Mouse (Mus musculus) MEL (cell line): ENCODE measurements around the gene Dnajc7.

Source experiments
- CTCF ChIP-seq, 3 experiments: IDR thresholded peaks in 2 of 3; conservative IDR thresholded peaks in 1 of 3; 2 replicates each; pipeline ENCODE4 v1.5.1; 2011 to 2012; ENCODE audit warnings: low read length in 3 of 3, low read depth in 2 of 3, mild to moderate bottlenecking in 2 of 3, improper control_type of control experiment in 1 of 3, inconsistent platforms in 1 of 3, mixed read lengths in 1 of 3, moderate library complexity in 1 of 3; ENCODE audit not compliant: control insufficient read depth in 1 of 3, insufficient read depth in 1 of 3, poor library complexity in 1 of 3, severe bottlenecking in 1 of 3
- ELF1 ChIP-seq: IDR thresholded peaks from 2 replicates; pipeline ENCODE4 v1.6.1; 2014; ENCODE audit warnings: low read depth, mild to moderate bottlenecking, inconsistent platforms, low read length, improper control_type of control experiment, moderate library complexity
- GABPA ChIP-seq: IDR thresholded peaks from 2 replicates; pipeline ENCODE4 v1.6.1; 2012; ENCODE audit warnings: low read depth, mild to moderate bottlenecking, inconsistent platforms, low read length, improper control_type of control experiment, moderate library complexity
- MAX ChIP-seq: IDR thresholded peaks from 2 replicates; pipeline ENCODE4 v1.6.1; 2011; ENCODE audit warnings: low read length, improper control_type of control experiment
- MAZ ChIP-seq: IDR thresholded peaks from 2 replicates; pipeline ENCODE4 v1.6.1; 2012; ENCODE audit warnings: low read depth, mild to moderate bottlenecking, inconsistent platforms, low read length, improper control_type of control experiment
- MYB ChIP-seq: IDR thresholded peaks from 2 replicates; pipeline ENCODE4 v1.6.1; 2011; ENCODE audit warnings: mild to moderate bottlenecking, low read depth, low read length, improper control_type of control experiment
- POLR2A ChIP-seq, 2 experiments: IDR thresholded peaks; 2 replicates each; pipeline ENCODE4 v1.6.1; 2011 to 2012; ENCODE audit warnings: low read length in 2 of 2, mild to moderate bottlenecking in 2 of 2, control low read depth in 1 of 2, improper control_type of control experiment in 1 of 2, low read depth in 1 of 2, moderate library complexity in 1 of 2; ENCODE audit not compliant: control insufficient read depth in 1 of 2, insufficient read depth in 1 of 2, poor library complexity in 1 of 2
- RAD21 ChIP-seq: IDR thresholded peaks from 2 replicates; pipeline ENCODE4 v1.6.1; 2011; ENCODE audit warnings: mild to moderate bottlenecking, low read depth, low read length, improper control_type of control experiment
- USF2 ChIP-seq, 2 experiments: IDR thresholded peaks; 2 replicates each; pipeline ENCODE4 v1.6.1; 2011 to 2012; ENCODE audit warnings: improper control_type of control experiment in 2 of 2, low read length in 2 of 2, borderline replicate concordance in 1 of 2, inconsistent platforms in 1 of 2, low read depth in 1 of 2, mild to moderate bottlenecking in 1 of 2; ENCODE audit not compliant: insufficient read depth in 1 of 2

GRCm38 (mm10) chr11:100659806-100660205, 39.8 kb upstream of the Dnajc7 start:
- TF ChIP-seq MYB (no peak), POLR2A (IDR thresholded peaks at IDR 0.05; ENCODE audit: control insufficient read depth in 1 of 2, insufficient read depth in 1 of 2, low read depth in 1 of 2, low read length in 2 of 2, poor library complexity in 1 of 2) (no peak), CTCF (IDR thresholded peaks at IDR 0.05 in 2 of 3, conservative IDR thresholded peaks at IDR 0.05 in 1 of 3; ENCODE audit: control insufficient read depth in 1 of 3, insufficient read depth in 1 of 3, low read depth in 2 of 3, low read length in 3 of 3, poor library complexity in 1 of 3, severe bottlenecking in 1 of 3) (no peak), USF2 (IDR thresholded peaks at IDR 0.05; ENCODE audit: borderline replicate concordance in 1 of 2, insufficient read depth in 1 of 2, low read depth in 1 of 2, low read length in 2 of 2) (no peak), ELF1 (no peak), MAZ (no peak), RAD21 (no peak), GABPA (no peak), MAX (no peak)
